Mouse (Mus musculus): Measurements from ENCODE around the gene Dusp6. TPM values are rescaled to one million over a fixed set of nuclear protein-coding genes. Genes with fewer than 3 reads are reported as not detected.
A peak's percentile ranks its signal among the peaks of the same experiment; 100 is the strongest.

The Dusp6 gene
- total RNA-seq, 2 experiments from 2014 or later = 58.5 to 63.1 TPM

GRCm38 (mm10) chr10:99270406-99270805 lies 7.4 kb downstream of the Dusp6 start:
- DNase-seq (ENCODE audit: low spot score in 2 of 2) = peak in 1 of 2 experiments; percentile 20

GRCm38 (mm10) chr10:99271016-99271415 lies 8.0 kb downstream of the Dusp6 start:
- DNase-seq (ENCODE audit: low spot score in 2 of 2) = no peak

DNA sequence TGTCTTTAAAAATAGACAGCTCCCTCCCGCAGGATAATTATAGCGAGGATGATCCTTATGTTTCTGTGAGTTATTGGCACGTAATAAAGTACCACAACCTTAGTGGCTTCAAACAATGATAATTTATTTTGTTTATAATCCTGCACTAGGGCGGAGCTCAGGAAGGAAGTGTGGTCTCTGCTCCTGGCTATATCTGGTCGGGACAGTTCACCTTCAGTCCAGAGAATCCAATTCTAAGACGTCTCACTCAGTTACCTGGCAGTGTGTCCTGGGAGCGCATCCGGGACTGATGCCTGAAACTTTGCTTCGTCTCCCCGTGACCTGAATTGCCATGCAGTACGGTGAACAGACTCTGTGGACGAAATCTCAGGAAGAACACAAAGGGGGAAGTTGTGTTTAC lies 10.0 kb downstream of the Dusp6 start:
- DNase-seq (ENCODE audit: low spot score in 2 of 2) = no peak

- no peak for DNase-seq (ENCODE audit: low spot score in 2 of 2)
These were observed 11.6 kb downstream of the Dusp6 start for GRCm38 (mm10) chr10:99274640-99275039.

GRCm38 (mm10) chr10:99279067-99279880 lies 16.2 kb downstream of the Dusp6 start:
- DNase-seq (ENCODE audit: low spot score in 2 of 2) = no peak

GRCm38 (mm10) chr10:99283981-99284385 lies 21.0 kb downstream of the Dusp6 start:
- DNase-seq (ENCODE audit: low spot score in 2 of 2) = no peak

- DNase-seq (ENCODE audit: low spot score in 2 of 2) = no peak
These were observed 21.9 kb downstream of the Dusp6 start for GRCm38 (mm10) chr10:99284918-99285317.

- DNase-seq (ENCODE audit: low spot score in 2 of 2) = no peak
These were observed 22.7 kb downstream of the Dusp6 start for GRCm38 (mm10) chr10:99285759-99286158.

GRCm38 (mm10) chr10:99286213-99286612 lies 23.2 kb downstream of the Dusp6 start:
- DNase-seq (ENCODE audit: low spot score in 2 of 2) = no peak

DNA sequence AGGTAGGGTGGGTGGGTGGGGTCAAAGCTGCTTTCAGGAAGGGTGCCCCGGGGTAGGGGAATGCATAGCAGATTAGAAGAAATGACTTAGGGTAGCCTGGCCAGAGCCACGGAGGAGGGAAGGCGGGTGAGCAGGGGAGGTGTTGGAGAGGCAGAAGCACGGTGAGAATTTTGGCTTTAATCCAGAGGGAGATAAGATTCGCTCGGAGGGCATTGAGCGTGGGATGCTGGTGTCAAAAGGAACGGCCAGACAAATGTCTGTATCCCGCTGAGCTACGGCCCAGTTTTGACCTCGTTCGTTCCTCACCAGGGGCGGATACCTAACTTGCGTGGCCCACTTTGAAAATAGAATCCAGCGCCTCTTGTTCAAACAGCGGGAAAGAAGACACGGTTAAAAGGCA lies 23.8 kb downstream of the Dusp6 start:
- DNase-seq (ENCODE audit: low spot score in 2 of 2) = no peak

DNA sequence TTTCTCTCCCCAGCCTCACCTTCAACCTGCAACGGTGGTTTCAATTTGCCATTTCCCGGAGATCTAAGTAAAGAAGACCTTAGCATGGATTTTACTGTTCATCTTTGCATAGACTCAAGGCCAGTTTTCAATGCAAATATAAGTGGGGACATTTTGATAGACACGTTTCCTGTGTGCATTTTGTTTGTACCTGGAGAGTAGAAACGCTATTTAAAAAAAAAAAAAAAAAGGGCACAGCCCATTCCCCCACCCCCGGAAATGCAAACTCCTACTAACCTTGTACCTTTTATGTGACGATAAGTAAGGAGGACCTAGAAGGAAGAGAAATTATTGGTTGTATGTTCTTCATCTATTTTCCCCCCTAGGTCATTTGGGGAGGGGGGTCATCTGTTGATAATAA lies 24.2 kb downstream of the Dusp6 start:
- no peak for DNase-seq (ENCODE audit: low spot score in 2 of 2)

- DNase-seq (ENCODE audit: low spot score in 2 of 2) = no peak
These were observed 26.1 kb downstream of the Dusp6 start for GRCm38 (mm10) chr10:99289176-99289575.

GRCm38 (mm10) chr10:99293111-99293640 lies 30.1 kb downstream of the Dusp6 start:
- no peak for DNase-seq (ENCODE audit: low spot score in 2 of 2)

GRCm38 (mm10) chr10:99297721-99298120 lies 34.7 kb downstream of the Dusp6 start:
- no peak for DNase-seq (ENCODE audit: low spot score in 2 of 2)

DNA sequence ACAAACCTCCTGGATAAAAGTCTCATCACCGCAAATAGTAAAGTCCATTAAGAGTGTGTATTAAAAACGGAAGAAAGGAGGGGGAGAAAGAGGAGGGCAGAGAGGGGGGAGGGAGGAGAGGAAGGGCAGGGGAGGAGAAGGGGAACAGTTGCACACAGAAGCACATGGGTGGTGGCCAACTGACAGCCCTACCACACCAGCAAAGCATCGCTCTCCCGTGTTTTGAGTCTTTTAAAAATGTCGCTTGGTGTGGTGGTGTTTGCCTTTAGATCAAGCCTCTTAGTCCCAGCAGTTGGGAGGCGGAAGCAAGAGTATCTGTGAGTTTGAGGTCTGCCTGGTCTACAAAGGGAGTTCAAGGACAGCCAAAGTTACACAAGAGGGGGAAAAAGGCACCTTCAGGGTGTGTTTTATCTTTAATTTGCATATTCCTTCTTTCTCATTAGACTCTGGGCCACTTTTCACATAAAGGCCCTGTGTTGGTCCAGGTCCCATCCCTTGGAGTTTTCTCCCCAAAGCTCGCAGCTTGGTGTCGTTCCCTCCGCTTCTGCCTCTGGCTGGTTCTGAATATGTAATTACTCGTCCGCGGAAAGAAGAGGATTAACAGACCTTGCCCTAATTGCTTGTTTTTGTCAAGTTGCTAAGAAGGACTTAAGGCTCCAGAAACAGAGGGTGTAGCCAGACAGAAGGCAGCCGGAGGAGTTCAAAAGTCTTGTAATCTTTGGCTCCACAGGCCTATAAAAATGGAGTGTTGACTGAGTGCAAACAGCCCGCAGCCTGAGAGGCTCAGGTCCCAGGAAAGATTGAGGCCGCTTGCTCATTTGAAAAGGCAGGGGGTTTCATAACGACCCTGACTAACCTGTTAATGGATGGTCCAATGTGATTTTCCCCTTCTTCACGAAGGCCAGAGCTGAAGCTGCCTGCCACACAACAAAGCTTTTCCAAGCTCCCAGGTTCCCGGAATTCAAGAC lies 35.6 kb downstream of the Dusp6 start:
- no peak for DNase-seq (ENCODE audit: low spot score in 2 of 2)

DNA sequence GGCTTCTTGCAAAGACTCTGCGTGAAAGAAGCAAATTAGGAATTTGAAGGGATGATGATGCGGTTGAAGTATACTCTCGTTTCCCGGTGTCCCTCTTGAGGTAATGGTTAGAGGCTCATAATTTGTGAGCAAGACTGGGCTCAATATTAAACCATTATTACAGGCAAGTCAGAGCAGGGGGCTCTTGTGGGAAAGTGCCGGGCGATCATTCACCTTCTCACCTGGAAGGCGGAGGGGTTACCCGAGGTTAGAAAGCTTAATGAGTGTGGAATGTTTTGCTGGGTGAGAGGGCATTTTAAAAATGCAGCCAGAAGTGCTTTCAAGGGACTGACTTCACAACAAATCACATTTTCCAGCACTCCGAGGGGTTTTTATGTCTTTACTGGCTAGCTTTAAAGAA lies 36.3 kb downstream of the Dusp6 start:
- no peak for DNase-seq (ENCODE audit: low spot score in 2 of 2)

DNA sequence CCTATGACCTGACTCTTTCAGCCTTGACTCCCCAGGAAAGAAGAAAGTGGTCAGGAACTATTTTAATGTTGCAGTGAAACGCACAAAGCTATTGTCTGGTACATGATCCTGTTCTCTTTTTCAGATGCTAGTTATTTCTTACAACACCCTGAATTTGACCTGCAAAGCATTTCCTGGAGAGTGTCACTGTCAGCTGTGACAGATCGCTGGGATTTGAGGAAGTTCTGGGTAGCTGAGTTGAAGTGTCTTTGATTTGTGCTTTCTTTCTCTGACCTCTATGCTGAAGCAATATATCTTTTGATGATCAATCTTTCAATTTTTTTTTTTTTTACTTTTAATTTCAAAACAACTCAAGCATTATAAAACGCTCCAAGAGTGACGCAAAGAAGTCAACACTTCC lies 39.0 kb downstream of the Dusp6 start:
- DNase-seq (ENCODE audit: low spot score in 2 of 2) = no peak

- no peak for DNase-seq (ENCODE audit: low spot score in 2 of 2)
These were observed 45.8 kb downstream of the Dusp6 start for GRCm38 (mm10) chr10:99308837-99309236.

DNA sequence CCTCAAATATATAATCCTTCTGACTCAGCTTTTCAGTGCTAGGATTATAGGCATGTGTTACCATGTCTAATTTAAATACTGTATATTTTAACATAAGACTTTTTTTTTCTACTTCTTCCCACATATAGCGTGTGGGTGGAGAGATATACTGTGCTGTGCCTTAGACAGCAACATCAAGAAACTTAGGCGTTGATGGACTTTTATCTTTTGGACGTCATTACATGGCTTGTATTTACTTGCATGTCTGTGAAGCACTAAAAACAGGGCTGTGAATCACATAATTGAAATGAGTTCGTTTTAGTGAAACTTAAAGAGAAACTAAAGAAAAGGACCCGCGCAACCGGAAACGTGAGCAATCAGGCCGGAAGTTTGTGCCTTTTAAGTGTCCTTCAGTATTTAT lies 46.6 kb downstream of the Dusp6 start:
- DNase-seq (ENCODE audit: low spot score in 2 of 2) = no peak

DNA sequence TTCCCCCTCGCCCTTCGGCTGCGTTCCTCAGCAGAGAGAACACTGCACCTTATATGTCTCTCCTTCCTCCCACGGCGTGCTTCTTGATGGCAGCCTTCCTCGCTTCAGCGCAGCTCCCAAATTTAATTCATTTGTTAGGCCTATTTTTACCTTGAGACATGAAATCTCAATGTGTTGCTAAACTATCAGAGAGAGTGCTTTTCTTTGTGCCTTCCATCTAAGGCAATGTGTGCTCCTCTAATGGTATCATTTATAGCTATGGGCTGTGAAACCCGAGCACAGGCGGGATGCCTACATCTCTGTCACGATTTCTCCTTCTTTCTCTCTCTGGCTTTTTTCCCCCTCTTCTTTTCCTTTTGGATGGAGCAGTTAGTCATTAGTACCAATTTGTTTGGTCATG lies 47.2 kb downstream of the Dusp6 start:
- DNase-seq (ENCODE audit: low spot score in 2 of 2) = no peak

GRCm38 (mm10) chr10:99311956-99312355 lies 48.9 kb downstream of the Dusp6 start:
- DNase-seq (ENCODE audit: low spot score in 2 of 2) = no peak

DNA sequence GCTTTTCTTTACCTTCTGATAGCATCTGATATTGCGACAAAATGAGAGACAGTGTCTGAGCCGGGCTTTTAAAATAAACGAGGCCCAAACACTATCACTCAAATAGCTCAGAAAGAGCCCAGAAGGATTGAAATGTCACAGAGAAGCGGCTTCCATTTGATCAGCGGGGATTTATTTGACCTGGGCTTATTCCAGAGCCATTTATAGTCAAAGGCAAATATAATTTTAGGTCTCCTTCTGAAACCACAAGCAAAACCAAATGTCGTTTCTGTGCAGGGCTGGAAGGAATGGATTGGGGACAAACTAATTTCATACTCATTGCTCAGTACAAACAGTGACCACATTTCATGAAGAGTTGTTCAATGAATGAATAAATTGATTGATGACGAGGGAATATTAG lies 51.3 kb downstream of the Dusp6 start:
- DNase-seq (ENCODE audit: low spot score in 2 of 2) = no peak

All from gastrocnemius, postnatal 4 days (tissue).